Mouse (Mus musculus) heart, adult 2 months (tissue): ENCODE measurements around the gene Mrpl48. TPM values are rescaled to one million over a fixed set of nuclear protein-coding genes. Genes with fewer than 3 reads are reported as not detected.

Experiments used
- DNase-seq, 2 experiments: peaks; one replicate each; pipeline ENCODE4 v3.0.0; 2021
- H3K27ac ChIP-seq: fragments of 200-600 bp; 2 replicates; pipeline ENCODE4 v1.8.1; 2022
- H3K27me3 ChIP-seq: fragments of 200-500 bp; 2 replicates; pipeline ENCODE4 v1.6.1; 2012; ENCODE audit warnings: mild to moderate bottlenecking, low read length, inconsistent platforms, mixed read lengths; ENCODE audit not compliant: control insufficient read depth, insufficient read depth
- H3K36me3 ChIP-seq: fragments of 200-500 bp; 2 replicates; pipeline ENCODE4 v1.6.1; 2012; ENCODE audit warnings: low read length, inconsistent platforms; ENCODE audit not compliant: control insufficient read depth, insufficient read depth
- H3K4me1 ChIP-seq: fragments of 200-500 bp; 2 replicates; pipeline ENCODE4 v1.6.1; 2011; ENCODE audit warnings: low read length; ENCODE audit not compliant: control insufficient read depth, insufficient read depth
- H3K4me3 ChIP-seq: fragments of 200-600 bp; 2 replicates; pipeline ENCODE4 v1.8.1; 2022
- H3K79me2 ChIP-seq: fragments of 200-500 bp; replicated peaks from 2 replicates; pipeline ENCODE4 v1.6.1; 2012; ENCODE audit warnings: mild to moderate bottlenecking, inconsistent platforms, low read length, moderate library complexity, mixed read lengths; ENCODE audit not compliant: control insufficient read depth, insufficient read depth
- H3K9ac ChIP-seq: fragments of 200-500 bp; 2 replicates; pipeline ENCODE4 v1.6.1; 2012; ENCODE audit warnings: low read depth, mild to moderate bottlenecking, control low read depth, inconsistent platforms, low read length, mixed read lengths
- CTCF ChIP-seq: fragments of 200-600 bp; IDR thresholded peaks from 2 replicates; pipeline ENCODE4 v1.8.1; 2022; ENCODE audit warnings: antibody characterized with exemption, mild to moderate bottlenecking, moderate library complexity
- EP300 ChIP-seq: fragments of 200-500 bp; IDR thresholded peaks from 2 replicates; pipeline ENCODE4 v1.6.1; 2011; ENCODE audit warnings: low read depth, low read length, control low read depth; ENCODE audit not compliant: insufficient read depth
- POLR2A ChIP-seq: fragments of 200-500 bp; IDR thresholded peaks from 2 replicates; pipeline ENCODE4 v1.6.1; 2011; ENCODE audit warnings: mild to moderate bottlenecking, low read depth, low read length, control low read depth; ENCODE audit not compliant: insufficient read depth
- WGBS: fragments of 180-500 bp; shearing (Covaris S2); methylation state at CpG from one replicate; pipeline ENCODE4 v1.1.7; 2018; 5-methylcytosine and 5-hydroxymethylcytosine counted together
- intact Hi-C: fragments of 180-260 bp; cut with DNase I; formaldehyde crosslinking; loops from one replicate; pipeline ENCODE4 v1.15.1; 2025
- polyA plus RNA-seq: library from polyadenylated mRNA; depleted of rRNA; stranded (reverse); fragments of >200 nt; gene quantifications from 2 replicates; pipeline ENCODE4 v1.2.3, GENCODE M21; 2012
- total RNA-seq, 2 experiments: library from RNA; stranded (reverse); gene quantifications; 2 replicates each; pipeline ENCODE4 v1.2.3; 2021

The Mrpl48 gene
- total and polyA plus RNA-seq, 3 experiments, result 24.1 to 69.9 (median 65.7) TPM

DNA sequence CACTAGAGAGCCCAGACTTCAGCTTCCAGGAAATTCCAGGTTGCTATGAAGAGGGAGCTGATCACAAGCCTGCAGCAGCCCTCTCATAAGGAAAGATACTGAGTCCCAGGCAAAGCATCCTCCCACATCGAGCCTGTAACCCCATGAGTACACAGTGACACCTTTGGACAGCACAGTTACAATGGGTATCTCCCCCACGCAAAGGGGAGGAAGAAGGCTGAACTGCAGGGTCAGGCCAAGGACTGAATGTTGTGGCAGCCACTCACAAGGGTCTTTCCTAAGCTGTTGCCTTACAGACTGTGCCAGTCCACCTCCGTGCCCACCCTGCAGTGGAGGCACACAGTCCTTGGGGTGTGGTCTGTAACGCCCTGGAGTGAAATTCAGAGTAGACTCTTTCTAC is 101.6 kb downstream of the Mrpl48 start:
- H3K4me1 ChIP-seq, result peaks cover 2% of the 10 kb centered on the region; the same call in 1 of the 2 replicates
- intact Hi-C loops, result no loop called here
- H3K27ac ChIP-seq, result no peak overlapping the region
- DNase-seq, result no peak
- H3K9ac ChIP-seq, result no peak overlapping the region
- TF ChIP-seq CTCF (no peak), EP300 (no peak), POLR2A (no peak)
- 56% methylated on average over 4 of the region's 4 CpGs for whole genome bisulfite sequencing
- H3K36me3 ChIP-seq, result no peaks in the 10 kb centered on the region
- no peaks in the 10 kb centered on the region for H3K79me2 ChIP-seq
- H3K27me3 ChIP-seq, result no peaks in the 10 kb centered on the region
- H3K4me3 ChIP-seq, result no peak overlapping the region

DNA sequence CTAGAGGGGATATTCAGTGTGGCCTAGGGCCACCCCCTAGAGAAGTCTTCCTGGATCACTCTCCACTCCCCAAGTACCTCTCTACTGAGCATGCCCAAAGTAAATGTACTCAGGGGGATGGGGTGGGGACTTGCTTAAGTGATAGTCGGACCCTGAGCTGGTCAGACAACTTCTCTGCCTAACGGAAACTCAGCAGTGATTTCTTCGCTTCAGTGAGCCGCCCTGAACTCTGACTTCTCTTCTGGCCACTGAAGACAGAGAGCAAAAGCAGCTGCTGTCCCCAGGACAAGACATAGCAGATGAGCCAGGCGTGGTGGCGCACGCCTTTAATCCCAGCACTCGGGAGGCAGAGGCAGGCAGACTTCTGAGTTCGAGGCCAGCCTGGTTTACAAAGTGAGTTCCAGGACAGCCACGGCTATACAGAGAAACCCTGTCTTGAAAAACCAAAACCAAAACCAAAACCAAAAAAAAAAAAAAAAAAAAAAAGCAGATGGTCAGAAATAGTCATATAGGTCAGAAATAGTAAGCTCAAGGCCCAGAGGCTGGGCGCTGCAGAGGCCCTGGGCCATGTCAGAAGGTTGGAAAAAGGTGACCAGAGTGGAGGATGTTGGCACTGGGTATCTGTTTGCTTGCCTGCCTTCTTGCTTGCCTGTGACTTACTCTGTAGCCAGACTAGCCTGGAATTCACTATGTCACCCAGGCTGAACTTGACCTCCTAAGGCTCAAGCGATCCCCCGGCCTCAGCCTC is 103.2 kb downstream of the Mrpl48 start:
- Histone ChIP-seq H3K79me2 (no peaks in the 10 kb centered on the region), H3K36me3 (no peaks in the 10 kb centered on the region), H3K4me3 (no peak overlapping the region), H3K4me1 (peaks cover 2% of the 10 kb centered on the region; the same call in 1 of the 2 replicates), H3K27ac (no peak overlapping the region), H3K27me3 (no peaks in the 10 kb centered on the region), H3K9ac (no peak overlapping the region)
- DNase-seq, result no peak
- 67% methylated on average over 13 of the region's 13 CpGs for WGBS
- no peak for TF ChIP-seq EP300
- no peak for TF ChIP-seq CTCF
- TF ChIP-seq POLR2A, result no peak
- intact Hi-C loops, result no loop called here

DNA sequence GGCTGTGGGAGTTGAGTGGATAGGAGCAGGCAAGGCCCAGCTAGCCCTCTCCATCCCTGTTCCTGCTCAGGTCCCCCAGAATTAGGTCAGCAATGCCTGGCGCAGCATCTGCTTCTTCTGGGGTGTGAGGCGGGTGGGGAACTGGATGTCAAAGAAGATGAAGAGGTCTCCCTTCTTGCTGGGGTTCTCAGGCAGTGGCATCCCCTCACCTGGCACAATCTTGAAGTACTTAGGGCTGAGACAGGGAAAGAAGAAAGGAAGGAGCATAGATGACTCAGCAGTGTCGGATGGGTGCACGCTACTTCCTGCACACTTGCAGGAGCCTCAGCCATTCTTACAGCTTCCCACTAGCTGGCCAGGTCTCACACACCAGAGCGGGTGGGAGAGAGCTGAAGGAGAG is 105.0 kb downstream of the Mrpl48 start:
- intact Hi-C loops, result no loop called here
- Histone ChIP-seq H3K4me3 (no peak overlapping the region), H3K36me3 (no peaks in the 10 kb centered on the region), H3K27me3 (no peaks in the 10 kb centered on the region), H3K9ac (no peak overlapping the region), H3K4me1 (peaks cover 2% of the 10 kb centered on the region; the same call in 1 of the 2 replicates), H3K27ac (no peak overlapping the region), H3K79me2 (no peaks in the 10 kb centered on the region)
- WGBS, result 59% methylated on average over 5 of the region's 5 CpGs
- TF ChIP-seq CTCF, result no peak
- 0 out of 2 replicates have a peak, but pooled peaks have one; percentile 11 for TF ChIP-seq POLR2A
- no peak for DNase-seq

DNA sequence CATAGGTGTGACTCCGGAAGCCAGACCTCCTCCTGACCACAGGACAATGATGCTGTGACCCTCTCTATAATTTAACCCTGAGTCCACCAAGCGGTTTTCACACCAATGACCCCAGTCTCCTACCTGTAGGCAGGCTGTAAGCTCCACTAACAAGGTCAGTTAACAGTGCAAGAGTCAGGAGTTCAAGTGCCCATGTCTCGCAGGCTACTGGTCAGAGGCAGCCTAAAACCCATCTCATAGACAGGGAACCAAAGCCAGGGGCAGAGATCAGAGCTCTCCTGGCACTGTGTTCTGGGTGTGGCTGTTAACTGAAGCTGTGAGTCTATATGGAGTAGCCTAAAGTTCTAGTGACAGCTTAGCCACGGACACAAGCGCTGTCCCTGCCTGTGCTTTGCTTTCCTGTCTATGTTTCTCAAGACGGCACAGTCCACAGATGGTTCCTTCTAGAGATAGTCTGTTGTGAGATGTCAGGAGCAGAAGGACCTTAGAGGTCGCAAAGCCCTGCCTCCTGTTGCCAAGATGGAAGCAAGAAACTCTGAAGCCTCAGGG is 105.7 kb downstream of the Mrpl48 start:
- Histone ChIP-seq H3K9ac (no peak overlapping the region), H3K27ac (no peak overlapping the region), H3K27me3 (no peaks in the 10 kb centered on the region), H3K79me2 (no peaks in the 10 kb centered on the region), H3K4me3 (no peak overlapping the region), H3K4me1 (peaks cover 2% of the 10 kb centered on the region; the same call in 1 of the 2 replicates), H3K36me3 (no peaks in the 10 kb centered on the region)
- 49% methylated on average over 7 of the region's 7 CpGs for WGBS
- DNase-seq, result no peak
- no peak for TF ChIP-seq EP300
- TF ChIP-seq CTCF, result no peak
- TF ChIP-seq POLR2A, result peak; percentile 47; the same call in 1 of the 2 replicates
- intact Hi-C loops, result no loop called here

DNA sequence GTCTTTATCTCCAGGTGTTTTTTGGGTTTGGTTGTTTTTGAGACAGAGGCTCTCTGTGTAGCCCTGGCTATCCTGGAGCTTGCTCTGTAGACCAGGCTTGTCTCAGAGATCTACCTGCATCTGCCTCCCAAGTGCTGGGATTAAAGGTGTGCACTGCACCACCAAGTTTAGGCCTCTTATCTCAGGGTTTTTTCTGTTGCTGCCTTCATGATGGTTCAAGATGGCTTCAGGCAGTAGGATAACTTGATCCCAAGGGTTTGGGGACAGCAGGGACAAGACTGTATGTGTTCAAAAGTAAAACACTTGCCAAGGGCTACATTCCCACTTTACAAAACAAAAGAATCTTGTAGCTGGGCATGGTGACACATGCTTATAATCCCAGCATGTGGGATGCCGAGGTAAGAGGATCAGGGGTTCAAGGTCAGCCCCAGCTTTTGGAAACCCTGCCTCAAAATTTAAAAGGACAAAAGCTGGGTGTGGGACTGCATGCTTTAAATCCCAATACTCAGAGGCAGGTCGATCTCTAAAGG is 106.2 kb downstream of the Mrpl48 start:
- H3K79me2 ChIP-seq, result no peaks in the 10 kb centered on the region

More for the DNA sequence above, 106.2 kb downstream of the Mrpl48 start:
- no peak for TF ChIP-seq CTCF
- TF ChIP-seq EP300, result no peak
- TF ChIP-seq POLR2A, result no peak
- Histone ChIP-seq H3K36me3 (no peaks in the 10 kb centered on the region), H3K9ac (no peak overlapping the region), H3K27me3 (no peaks in the 10 kb centered on the region), H3K4me1 (peaks cover 2% of the 10 kb centered on the region; the same call in 1 of the 2 replicates), H3K27ac (no peak overlapping the region), H3K4me3 (no peak overlapping the region)
- intact Hi-C loops, result loop anchor here (2.0 kb wide), 1 partner anchor 73 kb away; no protein-coding TSS in a partner anchor
- WGBS, result 32% methylated on average over 2 of the region's 2 CpGs
- no peak for DNase-seq
